Mouse (Mus musculus) erythroblast, adult 5-6 weeks (primary cell): ENCODE data around the gene Sec16a. TPM values are rescaled to one million over a fixed set of nuclear protein-coding genes. Genes with fewer than 3 reads are reported as not detected.

Experiments used
- ATAC-seq: replicated peaks from 2 replicates; pipeline ENCODE4 v1.8.0; 2016; ENCODE audit warnings: moderate number of reproducible peaks, mild to moderate bottlenecking, moderate TSS enrichment, inconsistent platforms; ENCODE audit not compliant: poor library complexity, low FRiP score, severe bottlenecking
- total RNA-seq, 2 experiments: library from RNA; stranded (forward) in 1 of 2; stranded (reverse) in 1 of 2; fragments of 150-400 nt in 1 of 2; fragments of 200-764, 138-1000 nt in 1 of 2; gene quantifications; 2 replicates each; pipeline versions ENCODE4 v1.2.3 to v1.2.4; 2015 to 2017; ENCODE audit warnings: low replicate concordance in 2 of 2

Gene Sec16a
- 12.5 and 18.8 TPM in 2 replicates for total RNA-seq (2015; ENCODE audit: low replicate concordance)
- 9.3 and 14.9 TPM in 2 replicates for total RNA-seq (2017; ENCODE audit: low replicate concordance)

- peak; percentile 82 for ATAC-seq
Measured at GRCm38 (mm10) chr2:26444946-26445665, at the start of gene Sec16a. Sec16a (minus strand) TSS chr2:26445216.

GRCm38 (mm10) chr2:26494396-26494795, 49.4 kb upstream of the Sec16a start:
- ATAC-seq: no peak

GRCm38 (mm10) chr2:26493021-26493781, 48.2 kb upstream of the Sec16a start:
- no peak for ATAC-seq

GRCm38 (mm10) chr2:26490760-26491301, 45.8 kb upstream of the Sec16a start:
- no peak for ATAC-seq

- no peak for ATAC-seq
Measured at GRCm38 (mm10) chr2:26488535-26489135, 43.6 kb upstream of the Sec16a start.

- no peak for ATAC-seq
Measured at GRCm38 (mm10) chr2:26487322-26488021, 42.5 kb upstream of the Sec16a start.

GRCm38 (mm10) chr2:26486835-26487321, 41.9 kb upstream of the Sec16a start:
- ATAC-seq: no peak

GRCm38 (mm10) chr2:26486264-26486810, 41.3 kb upstream of the Sec16a start:
- ATAC-seq: no peak

GRCm38 (mm10) chr2:26485710-26486109, 40.7 kb upstream of the Sec16a start:
- no peak for ATAC-seq

- no peak for ATAC-seq
Measured at GRCm38 (mm10) chr2:26485278-26485677, 40.3 kb upstream of the Sec16a start.

- ATAC-seq: no peak
Measured at GRCm38 (mm10) chr2:26484169-26484568, 39.2 kb upstream of the Sec16a start.

- no peak for ATAC-seq
Measured at GRCm38 (mm10) chr2:26483230-26483869, 38.3 kb upstream of the Sec16a start.

GRCm38 (mm10) chr2:26482824-26483223, 37.8 kb upstream of the Sec16a start:
- no peak for ATAC-seq

- no peak for ATAC-seq
Measured at GRCm38 (mm10) chr2:26481724-26482495, 36.9 kb upstream of the Sec16a start.

GRCm38 (mm10) chr2:26480911-26481310, 35.9 kb upstream of the Sec16a start:
- ATAC-seq: no peak

- no peak for ATAC-seq
Measured at GRCm38 (mm10) chr2:26478685-26479205, 33.7 kb upstream of the Sec16a start.

- ATAC-seq: no peak
Measured at GRCm38 (mm10) chr2:26477911-26478310, 32.9 kb upstream of the Sec16a start.
